Mouse (Mus musculus) layer of hippocampus, postnatal 14 days (tissue): ENCODE measurements around the gene Unc80. TPM values are rescaled to one million over a fixed set of nuclear protein-coding genes. Genes with fewer than 3 reads are reported as not detected.
"Not testable (repeated sequence)": the region's sequence is repeated elsewhere in the genome, so short reads cannot be mapped to it uniquely, and the experiment has no call there.

ENCODE experiments used
- DNase-seq, 2 experiments: peaks; one replicate each; pipeline ENCODE4 v3.0.0; 2021 to 2022; ENCODE audit warnings: low spot score in 2 of 2, mixed read lengths in 1 of 2
- total RNA-seq, 2 experiments: library from RNA; stranded (reverse); gene quantifications; 2 replicates each; pipeline ENCODE4 v1.2.3; 2021

Unc80 gene
- total RNA-seq, 2 experiments from 2014 or later, result 140 to 164 TPM

- DNase-seq, result no peak
Measured at GRCm38 (mm10) chr1:66608304-66608703, 140.1 kb downstream of the Unc80 start.

GRCm38 (mm10) chr1:66617188-66617587, 149.0 kb downstream of the Unc80 start:
- no peak for DNase-seq

- peak in 1 of 2 experiments; percentile 14 for DNase-seq
Measured at GRCm38 (mm10) chr1:66638177-66638576, 170.0 kb downstream of the Unc80 start.

- no peak for DNase-seq
Measured at GRCm38 (mm10) chr1:66646894-66647293, 178.7 kb downstream of the Unc80 start.

GRCm38 (mm10) chr1:66649568-66649967, 181.4 kb downstream of the Unc80 start:
- DNase-seq, result no peak

GRCm38 (mm10) chr1:66650006-66650405, 181.8 kb downstream of the Unc80 start:
- DNase-seq, result peak in 1 of 2 experiments; percentile 25

- DNase-seq, result peak in 1 of 2 experiments; percentile 42
Measured at GRCm38 (mm10) chr1:66655119-66655746, 187.1 kb downstream of the Unc80 start.

- DNase-seq, result peak in 1 of 2 experiments; percentile 60
Measured at GRCm38 (mm10) chr1:66655747-66656119, 187.6 kb downstream of the Unc80 start.

GRCm38 (mm10) chr1:66671475-66671874, 203.3 kb downstream of the Unc80 start:
- DNase-seq, result no peak

- DNase-seq, result no peak
Measured at GRCm38 (mm10) chr1:66672812-66673211, 204.6 kb downstream of the Unc80 start.

- DNase-seq, result no peak
Measured at GRCm38 (mm10) chr1:66677928-66678327, 209.8 kb downstream of the Unc80 start.

GRCm38 (mm10) chr1:66678662-66679061, 210.5 kb downstream of the Unc80 start:
- no peak for DNase-seq

- no peak for DNase-seq
Measured at GRCm38 (mm10) chr1:66682974-66683373, 214.8 kb downstream of the Unc80 start.

- DNase-seq, result no peak
Measured at GRCm38 (mm10) chr1:66691772-66692171, 223.6 kb downstream of the Unc80 start.

GRCm38 (mm10) chr1:66692308-66692707, 224.1 kb downstream of the Unc80 start:
- no peak for DNase-seq

- DNase-seq, result peak in 1 of 2 experiments; percentile 21
Measured at GRCm38 (mm10) chr1:66692780-66693392, 224.7 kb downstream of the Unc80 start.

- no peak for DNase-seq
Measured at GRCm38 (mm10) chr1:66694266-66694665, 226.1 kb downstream of the Unc80 start.

GRCm38 (mm10) chr1:66695296-66695695, 227.1 kb downstream of the Unc80 start:
- DNase-seq, result no peak

- not testable (repeated sequence) for DNase-seq
Measured at GRCm38 (mm10) chr1:66699630-66700029, 231.5 kb downstream of the Unc80 start.

GRCm38 (mm10) chr1:66700149-66700692, 232.1 kb downstream of the Unc80 start:
- no peak for DNase-seq

- DNase-seq, result peak; percentile 90 to 92
Measured at GRCm38 (mm10) chr1:66700693-66701575, 232.8 kb downstream of the Unc80 start, which contains the start of gene Rpe. Gene Rpe, plus strand, starts transcription at chr1:66700831.

GRCm38 (mm10) chr1:66701576-66701940, 233.4 kb downstream of the Unc80 start:
- DNase-seq, result no peak
